Mouse (Mus musculus) liver, embryonic 11.5 days (tissue): Measurements from ENCODE around the gene Cox6a2. TPM values are rescaled to one million over a fixed set of nuclear protein-coding genes. Genes with fewer than 3 reads are reported as not detected.

Experiments
- ATAC-seq: fragments of 200-750 bp; cut with Nextera tagmentation; replicated peaks from 2 replicates; pipeline ENCODE4 v1.8.0; 2017; ENCODE audit warnings: moderate number of reproducible peaks, mild to moderate bottlenecking, moderate TSS enrichment, moderate library complexity; ENCODE audit not compliant: low FRiP score
- DNase-seq: peaks from one replicate; pipeline ENCODE4 v3.0.0-alpha.2; 2017; ENCODE audit warnings: low spot score
- H3K27ac ChIP-seq: fragments of 300-500 bp; sonication (generic); 2 replicates; pipeline ENCODE4 v1.5.1; 2014; ENCODE audit warnings: mild to moderate bottlenecking, low read depth, low read length, control low read depth
- H3K27me3 ChIP-seq: fragments of 300-500 bp; sonication (generic); replicated peaks from 2 replicates; pipeline ENCODE4 v1.6.1; 2014; ENCODE audit warnings: low read length, mixed read lengths; ENCODE audit not compliant: control insufficient read depth, insufficient read depth
- H3K36me3 ChIP-seq: fragments of 300-500 bp; sonication (generic); 2 replicates; pipeline ENCODE4 v1.6.1; 2014; ENCODE audit warnings: mild to moderate bottlenecking, low read length, moderate library complexity, mixed read lengths; ENCODE audit not compliant: control insufficient read depth, insufficient read depth
- H3K4me1 ChIP-seq: fragments of 300-500 bp; sonication (generic); replicated peaks from 2 replicates; pipeline ENCODE4 v1.6.1; 2014; ENCODE audit warnings: low read length, mixed read lengths; ENCODE audit not compliant: control insufficient read depth, insufficient read depth
- H3K4me2 ChIP-seq: fragments of 300-500 bp; sonication (generic); 2 replicates; pipeline ENCODE4 v1.6.1; 2014; ENCODE audit warnings: mild to moderate bottlenecking, control low read depth, moderate library complexity
- H3K4me3 ChIP-seq: fragments of 300-500 bp; sonication (generic); 2 replicates; pipeline ENCODE4 v1.5.1; 2014; ENCODE audit warnings: low read depth, low read length, control low read depth
- H3K9ac ChIP-seq: fragments of 300-500 bp; sonication (generic); 2 replicates; pipeline ENCODE4 v1.6.1; 2014; ENCODE audit warnings: low read depth, low read length, control low read depth
- H3K9me3 ChIP-seq: fragments of 300-500 bp; sonication (generic); 2 replicates; pipeline ENCODE4 v1.6.1; 2016; ENCODE audit warnings: low read length, inconsistent platforms, mixed read lengths; ENCODE audit not compliant: control insufficient read depth
- WGBS: fragments of 180-500 bp; shearing (Covaris S2); extraction: QIAGEN DNeasy Blood & Tissue Kit; methylation state at CpG from one replicate; pipeline ENCODE4 v1.1.7; 2014; 5-methylcytosine and 5-hydroxymethylcytosine counted together
- polyA plus RNA-seq: library from polyadenylated mRNA; unstranded; fragments of >200 nt; fragmentation: Nextera tagmentation; extraction: Ambion mirVana; gene quantifications from 2 replicates; pipeline ENCODE4 v1.2.1, GENCODE M21; 2014

Cox6a2 gene
- polyA plus RNA-seq, 1 experiment from 2014 or later = 6.3 TPM

DNA sequence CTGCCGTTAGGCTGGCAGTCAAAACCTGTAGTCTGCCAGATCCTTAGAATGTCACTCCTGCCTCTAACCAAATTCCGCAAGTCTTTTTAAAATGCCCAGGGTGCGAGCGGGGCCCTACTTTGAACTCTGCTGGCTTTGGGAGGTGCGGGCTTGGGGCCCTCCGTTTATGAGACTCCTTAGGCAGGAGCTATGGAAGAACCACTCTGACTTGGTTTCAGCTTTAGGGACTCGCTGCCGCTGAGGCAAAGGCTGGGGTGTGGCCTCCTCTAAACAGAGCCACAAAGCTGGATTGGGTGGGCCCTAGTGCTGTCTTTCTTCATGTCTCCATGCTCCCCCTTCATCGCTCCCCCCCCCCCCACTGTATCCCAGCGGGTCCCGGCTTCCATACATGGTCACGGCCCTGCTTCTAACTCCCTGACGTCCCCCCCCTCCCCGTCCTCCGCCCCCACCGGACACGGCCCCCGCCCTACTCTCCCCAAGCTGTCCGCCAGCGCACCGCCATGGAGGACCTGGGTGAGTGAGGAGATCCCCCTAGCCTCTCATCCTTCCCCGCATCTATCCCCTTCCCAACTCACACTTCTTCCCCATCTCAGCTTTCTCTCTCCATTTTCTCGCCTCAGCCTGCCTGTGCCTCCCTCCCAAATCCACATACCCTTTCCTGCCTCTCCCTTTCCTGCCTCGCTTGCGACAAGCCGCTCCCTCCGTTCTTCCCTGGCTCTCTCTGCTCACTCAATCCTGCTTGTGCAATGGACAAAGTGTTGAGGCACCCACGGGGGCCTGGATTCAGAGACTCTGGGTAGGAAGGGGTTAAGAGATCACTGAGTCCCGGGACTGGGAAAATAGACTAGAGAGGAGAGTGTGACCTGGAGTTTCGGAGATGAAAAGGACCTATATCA is 40.6 kb upstream of the Cox6a2 start, which contains the start of gene Tgfb1i1:
Gene Tgfb1i1 (plus strand): TSS at position 317 of the 896 bp plus-strand sequence.
- peaks cover 1% of the 10 kb centered on the region for H3K27me3 ChIP-seq
- peak; percentile 58 for ATAC-seq
- peaks cover 23% of the 10 kb centered on the region for H3K36me3 ChIP-seq
- H3K9me3 ChIP-seq = no peaks in the 10 kb centered on the region
- H3K27ac ChIP-seq = peak within 1 kb of the TSS; percentile 59; the same call in 1 of the 2 replicates
- 7% methylated on average over 27 of the region's 30 CpGs for WGBS
- peak within 1 kb of the TSS; percentile 82 for H3K4me2 ChIP-seq
- peak; percentile 58 for DNase-seq
- H3K4me3 ChIP-seq = peak within 1 kb of the TSS; percentile 55
- peaks cover 5% of the 10 kb centered on the region for H3K4me1 ChIP-seq
- H3K9ac ChIP-seq = peak within 1 kb of the TSS; percentile 74

DNA sequence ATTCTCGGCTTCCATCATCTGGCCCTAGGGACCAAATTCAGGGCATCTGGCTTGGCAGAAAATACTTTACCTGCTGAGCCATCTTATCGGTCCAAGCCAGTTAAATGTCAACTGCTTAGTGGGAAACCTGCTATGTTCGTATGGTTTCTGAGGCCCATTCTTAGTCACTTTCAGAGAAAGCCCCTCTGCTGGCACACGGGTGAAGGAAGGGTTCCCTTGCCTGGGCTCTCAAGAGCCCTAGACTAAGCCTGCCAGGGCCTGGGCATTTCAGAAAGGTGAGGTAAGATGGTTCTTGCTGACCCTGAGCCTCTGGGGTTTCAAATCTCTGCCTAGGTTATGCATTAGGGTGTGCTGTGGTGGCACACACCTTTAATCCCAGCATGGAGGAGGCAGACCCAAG is 39.4 kb upstream of the Cox6a2 start:
- Histone ChIP-seq H3K27me3 (no peaks in the 10 kb centered on the region), H3K4me2 (no peak overlapping the region), H3K4me1 (peaks cover 6% of the 10 kb centered on the region), H3K27ac (no peak overlapping the region), H3K4me3 (no peak overlapping the region), H3K9me3 (no peaks in the 10 kb centered on the region), H3K36me3 (peaks cover 33% of the 10 kb centered on the region), H3K9ac (no peak overlapping the region)
- DNase-seq (no peak), ATAC-seq (no peak)
- 90% methylated on average over 4 of the region's 4 CpGs for WGBS

DNA sequence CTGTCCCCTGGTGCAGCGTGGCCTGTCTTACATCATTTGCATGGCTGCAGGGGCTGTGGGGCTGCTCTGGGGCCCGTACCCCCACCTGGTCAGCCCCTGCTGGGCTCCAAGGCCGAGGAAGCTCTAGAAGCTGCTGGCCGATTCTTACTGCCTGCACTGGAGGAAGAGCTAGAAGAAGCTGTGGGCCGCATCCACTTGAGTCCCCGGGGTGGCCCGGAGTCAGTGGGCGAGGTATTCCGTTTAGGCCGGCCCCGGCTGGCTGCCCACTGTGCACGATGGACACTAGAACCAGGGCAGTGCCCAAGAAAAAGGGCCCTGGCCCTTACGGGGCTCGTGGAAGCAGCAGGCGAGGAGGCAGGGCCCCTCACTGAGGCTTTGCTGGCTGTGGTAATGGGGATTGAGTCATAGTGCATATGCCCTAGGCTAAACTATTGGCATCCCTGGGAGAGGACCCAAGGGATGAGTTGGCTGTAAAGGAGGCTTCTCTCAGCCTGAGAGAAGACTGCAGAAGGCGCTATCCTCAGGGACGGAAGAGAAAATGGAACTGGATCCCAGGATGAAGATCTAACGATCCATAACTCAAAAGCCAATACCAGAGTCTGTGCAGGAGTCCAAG is 38.3 kb upstream of the Cox6a2 start:
- Histone ChIP-seq H3K4me2 (no peak overlapping the region), H3K9ac (no peak overlapping the region), H3K4me3 (no peak overlapping the region), H3K27ac (no peak overlapping the region), H3K27me3 (no peaks in the 10 kb centered on the region), H3K36me3 (peaks cover 41% of the 10 kb centered on the region), H3K9me3 (no peaks in the 10 kb centered on the region), H3K4me1 (peaks cover 5% of the 10 kb centered on the region)
- ATAC-seq (no peak), DNase-seq (no peak)
- 92% methylated on average over 18 of the region's 18 CpGs for WGBS

DNA sequence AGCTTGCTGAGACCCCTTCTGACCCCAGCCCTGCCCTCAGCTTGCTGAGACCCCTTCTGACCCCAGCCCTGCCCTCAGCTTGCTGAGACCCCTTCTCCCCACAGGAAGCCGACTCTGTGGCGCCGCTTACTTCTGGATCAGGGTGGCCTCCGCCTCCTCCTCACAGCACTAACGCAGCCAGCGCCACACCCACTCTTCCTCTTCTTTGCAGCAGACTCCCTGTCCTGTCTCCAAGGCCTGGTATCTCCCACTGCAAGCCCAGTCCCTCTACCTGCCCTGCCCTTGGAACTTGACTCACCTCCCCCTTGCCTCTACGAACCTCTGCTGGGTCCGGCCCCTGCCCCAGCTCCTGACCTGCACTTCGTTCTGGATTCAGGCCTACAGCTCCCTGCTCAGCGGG is 37.7 kb upstream of the Cox6a2 start:
- no peaks in the 10 kb centered on the region for H3K27me3 ChIP-seq
- H3K36me3 ChIP-seq = peaks cover 41% of the 10 kb centered on the region
- no peak overlapping the region for H3K4me3 ChIP-seq
- H3K4me1 ChIP-seq = peaks cover 7% of the 10 kb centered on the region
- no peak overlapping the region for H3K4me2 ChIP-seq
- DNase-seq (no peak), ATAC-seq (no peak)
- no peak overlapping the region for H3K27ac ChIP-seq
- H3K9ac ChIP-seq = no peak overlapping the region
- WGBS = 76% methylated on average over 10 of the region's 10 CpGs
- no peaks in the 10 kb centered on the region for H3K9me3 ChIP-seq

DNA sequence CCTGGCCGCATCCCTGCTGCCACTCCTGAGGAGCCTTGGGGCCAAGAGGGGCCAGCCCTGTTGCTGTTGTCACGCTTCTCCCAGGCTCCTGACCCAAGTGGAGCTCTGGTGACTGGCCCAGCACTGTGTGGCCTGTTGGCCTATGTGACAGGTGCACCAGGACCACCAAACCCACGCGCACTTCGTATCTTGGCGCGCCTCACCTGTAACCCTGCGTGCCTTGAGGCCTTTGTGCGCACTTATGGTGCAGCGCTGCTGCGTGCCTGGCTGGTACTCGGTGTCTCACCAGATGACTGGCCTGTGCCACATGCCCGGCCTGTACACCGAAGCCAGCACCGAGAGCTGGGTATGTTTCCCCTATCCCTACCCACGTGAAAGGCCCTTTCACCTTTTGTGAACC is 36.1 kb upstream of the Cox6a2 start:
- Histone ChIP-seq H3K4me3 (no peak overlapping the region), H3K9ac (no peak overlapping the region), H3K9me3 (no peaks in the 10 kb centered on the region), H3K4me1 (peaks cover 11% of the 10 kb centered on the region), H3K4me2 (no peak overlapping the region), H3K36me3 (peaks cover 41% of the 10 kb centered on the region), H3K27me3 (no peaks in the 10 kb centered on the region), H3K27ac (no peak overlapping the region)
- 96% methylated on average over 16 of the region's 16 CpGs for WGBS
- DNase-seq (no peak), ATAC-seq (no peak)

DNA sequence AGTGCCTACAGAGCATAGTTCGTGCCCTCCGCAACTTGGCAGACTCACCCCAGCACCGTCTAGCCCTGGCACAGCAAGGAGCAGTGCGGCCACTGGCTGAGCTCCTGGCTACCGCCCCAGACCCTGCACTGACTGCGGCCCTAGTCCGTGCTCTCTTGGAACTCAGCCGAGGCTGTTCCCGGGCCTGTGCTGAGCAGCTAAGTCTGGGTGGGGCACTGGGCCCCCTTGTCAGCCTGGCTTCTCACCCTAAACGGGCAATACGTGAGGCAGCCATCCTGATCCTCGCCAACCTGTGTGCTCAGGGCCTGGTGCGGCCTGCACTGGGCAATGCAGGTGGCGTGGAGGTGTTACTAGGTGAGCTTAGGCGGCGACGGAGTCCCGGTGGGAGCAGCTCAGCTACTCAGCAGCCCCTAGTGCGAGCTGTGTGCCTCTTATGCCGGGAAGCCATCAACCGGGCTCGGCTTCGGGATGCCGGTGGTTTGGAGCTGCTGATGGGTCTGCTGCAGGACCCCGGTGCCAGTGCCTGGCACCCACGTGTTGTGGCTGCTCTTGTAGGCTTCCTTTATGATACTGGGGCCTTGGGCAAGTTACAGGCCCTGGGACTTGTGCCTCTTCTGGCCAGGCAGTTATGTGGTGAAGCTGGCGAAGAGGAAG is 34.1 kb upstream of the Cox6a2 start:
- no peak overlapping the region for H3K27ac ChIP-seq
- H3K4me3 ChIP-seq = no peak overlapping the region
- ATAC-seq (no peak), DNase-seq (no peak)
- no peak overlapping the region for H3K4me2 ChIP-seq
- WGBS = 92% methylated on average over 27 of the region's 27 CpGs
- H3K36me3 ChIP-seq = peaks cover 40% of the 10 kb centered on the region
- no peaks in the 10 kb centered on the region for H3K9me3 ChIP-seq
- H3K4me1 ChIP-seq = peaks cover 11% of the 10 kb centered on the region
- H3K27me3 ChIP-seq = no peaks in the 10 kb centered on the region
- peak overlapping the region; percentile 30; the same call in 1 of the 2 replicates for H3K9ac ChIP-seq

DNA sequence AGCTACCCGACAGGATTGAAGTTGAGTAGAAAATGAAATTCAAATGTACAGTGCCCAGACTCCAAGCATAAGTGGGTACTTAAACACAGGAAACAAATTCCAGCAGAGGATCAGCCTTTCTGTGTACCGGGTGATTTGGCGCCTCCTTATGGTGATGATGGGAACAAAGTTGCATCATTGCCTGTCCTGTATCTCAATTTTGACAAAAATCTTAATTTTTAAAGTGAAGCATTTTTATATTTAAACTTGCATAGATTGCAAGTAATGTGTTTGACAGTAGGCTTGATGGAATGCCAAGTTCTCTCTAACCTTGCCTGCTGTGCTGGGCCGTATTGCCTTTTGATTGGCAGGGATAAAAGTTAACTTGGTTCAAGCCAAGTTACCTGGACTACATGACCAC is 32.8 kb upstream of the Cox6a2 start:
- no peak for ATAC-seq
- Histone ChIP-seq H3K9ac (peak overlapping the region; percentile 63), H3K4me2 (peak overlapping the region; percentile 87), H3K27me3 (no peaks in the 10 kb centered on the region), H3K9me3 (no peaks in the 10 kb centered on the region), H3K4me1 (peaks cover 11% of the 10 kb centered on the region), H3K27ac (peak overlapping the region; percentile 100), H3K4me3 (peak overlapping the region; percentile 82), H3K36me3 (peaks cover 30% of the 10 kb centered on the region)
- WGBS = 29% methylated on average over 4 of the region's 4 CpGs
- no peak for DNase-seq

DNA sequence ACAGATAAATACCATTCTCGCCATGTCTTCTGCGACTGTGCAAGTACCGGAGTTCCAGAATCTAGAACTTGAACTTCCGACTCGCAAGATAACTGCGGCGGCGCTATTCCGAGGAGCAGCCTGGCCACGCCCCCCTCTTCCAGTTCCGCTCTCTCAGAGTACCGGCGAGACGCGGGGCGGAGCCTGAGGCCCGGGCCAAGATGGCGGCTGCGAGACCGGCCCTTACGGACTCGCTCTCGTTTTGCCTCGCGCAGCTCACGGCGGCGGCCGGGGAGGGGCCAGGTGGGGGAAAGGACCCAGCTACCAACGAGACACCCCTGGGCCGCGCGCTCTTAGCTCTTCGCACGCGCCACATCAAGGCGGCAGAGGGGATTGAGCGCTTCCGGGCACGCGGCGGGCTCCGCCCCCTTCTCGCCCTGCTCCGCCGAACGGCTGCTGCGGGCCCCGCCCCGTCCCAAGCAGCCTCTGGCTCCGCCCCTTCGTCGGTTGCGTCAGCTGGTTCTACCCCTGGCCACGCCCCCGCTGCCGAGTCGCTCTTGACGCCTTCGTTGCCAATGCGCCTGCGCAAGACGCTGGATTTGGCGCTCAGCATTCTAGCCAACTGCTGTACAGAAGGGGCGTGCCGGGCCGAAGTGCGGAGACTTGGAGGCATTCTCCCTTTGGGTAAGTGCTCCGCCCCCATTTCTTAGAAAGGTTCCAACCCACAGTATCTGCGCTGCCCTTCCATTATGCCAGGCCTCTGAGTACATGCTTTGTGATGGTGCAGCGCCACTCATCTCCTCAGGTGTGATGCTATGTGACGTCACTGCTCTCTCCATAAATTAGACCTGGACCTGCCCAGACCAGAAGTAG is 32.0 kb upstream of the Cox6a2 start, which contains the start of gene 9130023H24Rik:
Gene 9130023H24Rik (minus strand): TSS at position 105 of the 852 bp plus-strand sequence.
- under 1% methylated on average over 69 of the region's 72 CpGs for WGBS
- Histone ChIP-seq H3K9me3 (no peaks in the 10 kb centered on the region), H3K36me3 (peaks cover 28% of the 10 kb centered on the region), H3K4me2 (peak within 1 kb of the TSS; percentile 87), H3K4me3 (peak within 1 kb of the TSS; percentile 82), H3K4me1 (peaks cover 11% of the 10 kb centered on the region; the same call in 1 of the 2 replicates), H3K27ac (peak within 1 kb of the TSS; percentile 100), H3K9ac (peak within 1 kb of the TSS; percentile 91), H3K27me3 (no peaks in the 10 kb centered on the region)
- DNase-seq (peak; percentile 99), ATAC-seq (peak; percentile 88)
